Mouse (Mus musculus) hindbrain, embryonic 13.5 days (tissue): ENCODE measurements around the gene Ormdl3. TPM values are rescaled to one million over a fixed set of nuclear protein-coding genes. Genes with fewer than 3 reads are reported as not detected.

Source experiments
- ATAC-seq: fragments of 200-750 bp; cut with Nextera tagmentation; 2 replicates; pipeline ENCODE4 v1.8.0; 2017; ENCODE audit warnings: moderate TSS enrichment; ENCODE audit not compliant: low FRiP score
- H3K27ac ChIP-seq: fragments of 300-500 bp; sonication (generic); 2 replicates; pipeline ENCODE4 v1.5.1; 2015; ENCODE audit warnings: inconsistent platforms, mild to moderate bottlenecking, moderate library complexity
- H3K27me3 ChIP-seq: fragments of 300-500 bp; sonication (generic); 2 replicates; pipeline ENCODE4 v1.6.1; 2015; ENCODE audit warnings: mild to moderate bottlenecking, inconsistent platforms
- H3K36me3 ChIP-seq: fragments of 300-500 bp; sonication (generic); 2 replicates; pipeline ENCODE4 v1.6.1; 2015; ENCODE audit warnings: mild to moderate bottlenecking, inconsistent platforms
- H3K4me1 ChIP-seq: fragments of 300-500 bp; sonication (generic); replicated peaks from 2 replicates; pipeline ENCODE4 v1.6.1; 2015; ENCODE audit warnings: inconsistent platforms
- H3K4me2 ChIP-seq: fragments of 300-500 bp; sonication (generic); 2 replicates; pipeline ENCODE4 v1.6.1; 2015; ENCODE audit warnings: inconsistent platforms, mild to moderate bottlenecking, moderate library complexity
- H3K4me3 ChIP-seq: fragments of 300-500 bp; sonication (generic); 2 replicates; pipeline ENCODE4 v1.5.1; 2015; ENCODE audit warnings: mild to moderate bottlenecking, inconsistent platforms
- H3K9ac ChIP-seq: fragments of 300-500 bp; sonication (generic); 2 replicates; pipeline ENCODE4 v1.6.1; 2015; ENCODE audit warnings: mild to moderate bottlenecking, inconsistent platforms
- H3K9me3 ChIP-seq: fragments of 300-500 bp; sonication (generic); 2 replicates; pipeline ENCODE4 v1.6.1; 2016; ENCODE audit warnings: inconsistent platforms
- WGBS: fragments of 180-500 bp; shearing (Covaris S2); methylation state at CpG from one replicate; pipeline ENCODE4 v1.1.7; 2015; 5-methylcytosine and 5-hydroxymethylcytosine counted together
- polyA plus RNA-seq: library from polyadenylated mRNA; unstranded; fragments of >200 nt; fragmentation: Nextera tagmentation; extraction: Ambion mirVana; gene quantifications from 2 replicates; pipeline ENCODE4 v1.2.1, GENCODE M21; 2015

Ormdl3 gene
- polyA plus RNA-seq, 1 experiment from 2014 or later = 91.8 TPM

DNA sequence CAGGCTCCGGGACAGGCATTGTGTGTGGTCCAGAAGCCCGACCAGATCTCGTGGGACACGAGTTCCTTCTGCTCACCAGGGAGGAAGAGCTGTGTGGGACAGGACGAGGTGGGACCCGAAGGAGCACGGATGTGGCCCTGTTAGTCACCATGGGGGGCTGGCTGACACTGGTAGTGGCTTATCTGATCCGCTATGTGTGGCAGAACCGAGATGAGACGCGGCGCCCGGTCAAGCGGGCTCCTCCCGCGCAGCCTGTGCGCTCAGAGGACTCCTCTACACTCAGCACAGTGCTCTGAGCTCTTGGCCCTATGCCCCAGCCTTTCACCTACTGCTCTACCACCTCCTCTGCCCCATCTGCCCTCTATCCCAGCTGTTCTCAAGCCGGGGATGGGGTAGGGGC, 12.1 kb upstream of the Ormdl3 start:
- Histone ChIP-seq H3K9ac (0 out of 2 replicates have a peak overlapping the region, but pooled peaks have one; percentile 13), H3K27me3 (peaks cover 48% of the 10 kb centered on the region), H3K4me1 (peaks cover 13% of the 10 kb centered on the region; the same call in 1 of the 2 replicates), H3K27ac (no peak overlapping the region), H3K36me3 (no peaks in the 10 kb centered on the region), H3K9me3 (no peaks in the 10 kb centered on the region), H3K4me3 (no peak overlapping the region), H3K4me2 (no peak overlapping the region)
- 37% methylated on average over 18 of the region's 18 CpGs for WGBS
- ATAC-seq = no peak

DNA sequence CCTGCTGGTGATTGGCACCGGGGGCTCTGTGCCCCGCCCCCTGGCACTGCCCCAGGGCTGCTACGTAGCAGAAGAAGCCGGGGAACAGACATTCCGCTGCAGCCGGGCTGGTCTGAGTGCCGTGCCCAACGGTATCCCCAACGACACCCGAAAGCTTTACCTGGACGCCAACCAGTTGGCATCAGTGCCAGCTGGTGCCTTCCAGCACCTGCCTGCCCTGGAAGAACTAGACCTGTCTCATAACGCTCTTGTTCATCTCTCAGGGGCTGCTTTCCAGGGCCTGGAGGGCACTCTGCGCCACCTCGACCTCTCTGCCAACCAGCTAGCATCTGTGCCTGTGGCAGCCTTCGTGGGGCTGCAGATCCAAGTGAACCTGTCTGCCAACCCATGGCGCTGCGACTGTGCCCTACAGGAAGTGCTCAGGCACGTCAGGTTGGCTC, 11.7 kb upstream of the Ormdl3 start:
- no peak overlapping the region for H3K27ac ChIP-seq
- WGBS = 62% methylated on average over 18 of the region's 18 CpGs
- peaks cover 48% of the 10 kb centered on the region for H3K27me3 ChIP-seq
- H3K9ac ChIP-seq = 0 out of 2 replicates have a peak overlapping the region, but pooled peaks have one; percentile 13
- no peaks in the 10 kb centered on the region for H3K36me3 ChIP-seq
- H3K4me1 ChIP-seq = peaks cover 13% of the 10 kb centered on the region; the same call in 1 of the 2 replicates
- no peak overlapping the region for H3K4me2 ChIP-seq
- ATAC-seq = no peak
- H3K4me3 ChIP-seq = no peak overlapping the region
- no peaks in the 10 kb centered on the region for H3K9me3 ChIP-seq

DNA sequence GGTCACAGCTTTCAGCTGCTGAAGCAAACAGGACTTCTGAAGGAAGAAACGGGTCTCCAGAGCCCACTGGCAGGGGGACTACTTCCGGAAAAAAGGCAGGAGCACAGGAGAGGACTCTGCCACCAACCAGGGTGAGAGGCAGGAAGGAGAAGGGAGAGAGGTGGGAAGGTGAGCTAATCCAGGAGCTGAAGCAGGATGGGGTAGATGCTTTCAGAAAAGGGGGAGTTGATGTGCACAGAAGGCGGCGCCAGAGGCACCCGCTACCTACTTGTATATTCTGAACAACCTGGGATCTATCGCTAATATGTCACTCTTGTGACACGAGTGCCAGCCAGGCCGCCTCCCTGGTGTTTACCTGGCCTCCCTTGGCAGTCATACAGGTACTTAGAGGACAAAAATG, 10.8 kb upstream of the Ormdl3 start, which contains the start of gene Lrrc3c:
Gene Lrrc3c (plus strand): TSS at position 301 of the 400 bp plus-strand sequence.
- 88% methylated on average over 8 of the region's 8 CpGs for WGBS
- H3K9me3 ChIP-seq = no peaks in the 10 kb centered on the region
- peaks cover 13% of the 10 kb centered on the region; the same call in 1 of the 2 replicates for H3K4me1 ChIP-seq
- H3K4me3 ChIP-seq = no peak within 1 kb of the TSS
- peaks cover 49% of the 10 kb centered on the region for H3K27me3 ChIP-seq
- no peak for ATAC-seq
- H3K9ac ChIP-seq = 0 out of 2 replicates have a peak within 1 kb of the TSS, but pooled peaks have one; percentile 13
- H3K36me3 ChIP-seq = no peaks in the 10 kb centered on the region
- H3K27ac ChIP-seq = no peak within 1 kb of the TSS
- H3K4me2 ChIP-seq = no peak within 1 kb of the TSS

- WGBS = 37% methylated on average over 6 of the region's 6 CpGs
These were observed 10.2 kb upstream of the Ormdl3 start for GRCm38 (mm10) chr11:98597363-98597762.

GRCm38 (mm10) chr11:98595955-98596354, 8.8 kb upstream of the Ormdl3 start:
- Histone ChIP-seq H3K27me3 (peaks cover 54% of the 10 kb centered on the region), H3K9ac (no peak overlapping the region), H3K4me3 (no peak overlapping the region), H3K36me3 (no peaks in the 10 kb centered on the region), H3K27ac (no peak overlapping the region), H3K4me1 (peaks cover 7% of the 10 kb centered on the region; the same call in 1 of the 2 replicates), H3K4me2 (no peak overlapping the region), H3K9me3 (no peaks in the 10 kb centered on the region)
- no peak for ATAC-seq
- 88% methylated on average over 3 of the region's 3 CpGs for WGBS

More at GRCm38 (mm10) chr11:98597363-98597762, 10.2 kb upstream of the Ormdl3 start:
- Histone ChIP-seq H3K4me2 (no peak overlapping the region), H3K36me3 (no peaks in the 10 kb centered on the region), H3K27ac (no peak overlapping the region), H3K4me1 (peaks cover 11% of the 10 kb centered on the region; the same call in 1 of the 2 replicates), H3K9me3 (no peaks in the 10 kb centered on the region), H3K9ac (no peak overlapping the region), H3K4me3 (no peak overlapping the region), H3K27me3 (peaks cover 52% of the 10 kb centered on the region)
- ATAC-seq = no peak

GRCm38 (mm10) chr11:98595473-98595872, 8.3 kb upstream of the Ormdl3 start:
- WGBS = 81% methylated on average over 10 of the region's 10 CpGs
- H3K36me3 ChIP-seq = no peaks in the 10 kb centered on the region

DNA sequence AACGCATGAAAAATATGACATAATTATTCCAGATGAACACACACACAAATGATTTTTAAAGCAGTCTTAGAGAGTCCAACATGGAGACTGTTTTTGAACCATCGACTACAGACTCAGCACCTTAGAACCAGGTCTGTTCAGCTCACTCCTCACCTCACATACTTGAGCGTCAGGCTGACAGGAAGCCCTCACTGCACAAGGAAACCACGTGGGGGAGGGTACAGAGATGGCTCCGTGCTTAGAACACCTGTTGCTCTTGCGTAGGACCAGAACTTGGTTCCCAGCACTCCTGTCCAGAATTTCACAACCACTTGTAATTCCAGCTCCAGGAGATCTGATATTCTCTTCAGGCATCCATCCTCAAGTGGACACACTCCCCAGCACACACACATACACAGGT, 7.9 kb upstream of the Ormdl3 start:
- Histone ChIP-seq H3K36me3 (no peaks in the 10 kb centered on the region), H3K4me2 (no peak overlapping the region), H3K27ac (no peak overlapping the region), H3K9me3 (no peaks in the 10 kb centered on the region), H3K27me3 (peaks cover 46% of the 10 kb centered on the region), H3K4me3 (no peak overlapping the region), H3K4me1 (peaks cover 7% of the 10 kb centered on the region; the same call in 1 of the 2 replicates), H3K9ac (no peak overlapping the region)
- WGBS = 78% methylated on average over 6 of the region's 6 CpGs
- no peak for ATAC-seq

More at GRCm38 (mm10) chr11:98595473-98595872, 8.3 kb upstream of the Ormdl3 start:
- Histone ChIP-seq H3K4me1 (peaks cover 7% of the 10 kb centered on the region; the same call in 1 of the 2 replicates), H3K27ac (no peak overlapping the region), H3K4me3 (no peak overlapping the region), H3K9me3 (no peaks in the 10 kb centered on the region), H3K4me2 (no peak overlapping the region), H3K9ac (no peak overlapping the region), H3K27me3 (peaks cover 49% of the 10 kb centered on the region)
- ATAC-seq = no peak

DNA sequence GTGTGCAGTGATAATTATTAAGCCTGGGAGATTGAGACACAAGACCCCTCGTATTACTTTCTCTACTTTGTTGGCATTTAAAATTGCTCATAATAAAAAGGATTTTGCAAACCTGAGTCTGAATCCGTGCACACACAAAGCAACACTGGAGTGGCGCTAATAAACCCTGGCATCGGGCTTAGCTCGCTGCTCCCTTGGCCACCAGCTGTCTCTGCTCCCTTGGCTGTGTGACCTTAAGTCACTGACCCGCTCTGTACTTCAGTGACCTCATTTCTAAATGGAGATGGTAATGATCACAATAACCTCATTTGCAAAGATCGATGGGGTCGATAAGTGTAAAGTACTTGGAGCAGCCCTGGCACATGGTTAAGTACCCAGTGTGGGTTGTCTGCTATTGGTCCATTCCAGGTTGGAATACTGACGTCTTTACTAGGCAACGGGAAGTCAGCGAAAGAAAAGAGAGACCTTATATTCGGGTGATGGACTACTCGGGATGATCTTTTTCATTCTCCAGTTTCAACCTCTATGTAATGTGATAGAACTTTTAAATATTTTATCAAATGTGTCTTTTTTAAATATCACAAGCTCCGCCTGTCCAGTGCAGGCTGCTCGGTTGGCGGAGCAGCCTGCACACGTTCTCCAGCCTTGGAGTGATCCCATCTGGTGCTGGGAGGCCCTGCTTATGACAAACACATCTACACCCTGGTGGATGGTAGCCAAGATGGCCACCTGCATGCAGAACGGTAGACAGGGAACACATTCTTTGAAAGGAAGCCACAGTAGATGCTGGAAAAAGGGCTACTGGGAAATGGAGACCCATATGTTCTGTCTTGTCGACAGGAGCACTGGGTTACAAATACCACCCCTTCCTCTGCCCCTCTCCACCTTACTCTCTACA, 3.6 kb upstream of the Ormdl3 start:
- Histone ChIP-seq H3K4me1 (peaks cover 24% of the 10 kb centered on the region), H3K36me3 (no peaks in the 10 kb centered on the region), H3K9ac (no peak overlapping the region), H3K27ac (no peak overlapping the region), H3K4me2 (no peak overlapping the region), H3K9me3 (no peaks in the 10 kb centered on the region), H3K27me3 (peaks cover 22% of the 10 kb centered on the region), H3K4me3 (no peak overlapping the region)
- no peak for ATAC-seq
- 76% methylated on average over 19 of the region's 19 CpGs for WGBS

DNA sequence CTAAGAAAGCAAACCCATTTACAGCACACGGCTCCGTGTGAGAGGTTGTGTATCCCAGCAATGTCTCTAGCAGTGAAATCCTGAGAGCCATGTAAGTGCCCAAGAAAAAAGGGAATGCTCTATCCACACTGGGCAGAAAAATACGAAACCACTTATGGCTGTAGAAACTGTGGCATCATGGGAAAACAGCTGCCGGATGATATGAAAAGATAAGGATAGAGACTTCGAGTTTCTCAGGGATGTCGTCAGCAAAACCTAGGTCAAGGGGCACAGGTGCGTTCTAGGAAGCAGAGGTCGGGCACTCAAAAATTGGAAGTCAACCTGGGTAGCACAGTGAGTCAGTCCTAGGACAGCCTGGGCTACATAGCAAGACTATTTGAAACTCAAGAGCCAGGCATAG, 2.1 kb upstream of the Ormdl3 start:
- Histone ChIP-seq H3K4me3 (no peak overlapping the region), H3K4me1 (peaks cover 39% of the 10 kb centered on the region), H3K27me3 (peaks cover 19% of the 10 kb centered on the region), H3K9ac (no peak overlapping the region), H3K9me3 (no peaks in the 10 kb centered on the region), H3K4me2 (no peak overlapping the region), H3K27ac (no peak overlapping the region), H3K36me3 (no peaks in the 10 kb centered on the region)
- 86% methylated on average over 8 of the region's 8 CpGs for WGBS
- ATAC-seq = no peak

DNA sequence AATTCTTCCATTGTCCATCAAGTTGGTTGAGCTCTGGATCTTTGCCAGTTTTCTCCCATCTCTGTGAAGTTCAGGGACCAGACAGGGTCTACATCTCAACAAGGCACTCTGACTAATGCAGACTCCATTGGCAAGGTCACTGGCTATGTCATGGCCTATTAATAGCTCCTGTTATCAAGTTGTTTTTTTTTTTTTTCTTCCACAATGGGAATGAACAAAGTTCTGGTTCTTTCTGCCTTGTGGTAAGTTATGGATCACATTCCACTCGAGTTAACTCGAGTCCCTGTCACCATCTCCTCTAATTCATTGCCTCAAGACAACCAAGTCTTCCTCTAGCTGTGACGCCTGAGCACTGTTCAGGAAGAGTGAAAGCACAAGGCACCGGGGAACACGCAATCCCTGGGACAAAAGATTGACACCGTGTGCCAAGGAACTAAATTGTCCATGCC, 1.7 kb upstream of the Ormdl3 start:
- H3K27me3 ChIP-seq = peaks cover 14% of the 10 kb centered on the region
- no peak for ATAC-seq
- no peak overlapping the region for H3K9ac ChIP-seq
- H3K27ac ChIP-seq = 0 out of 2 replicates have a peak overlapping the region, but pooled peaks have one; percentile 60
- 67% methylated on average over 6 of the region's 6 CpGs for WGBS
- no peaks in the 10 kb centered on the region for H3K9me3 ChIP-seq
- H3K4me2 ChIP-seq = peak overlapping the region; percentile 93; the same call in 1 of the 2 replicates
- H3K4me3 ChIP-seq = no peak overlapping the region
- peaks cover 39% of the 10 kb centered on the region for H3K4me1 ChIP-seq
- peaks cover under 1% of the 10 kb centered on the region; the same call in 1 of the 2 replicates for H3K36me3 ChIP-seq

- Histone ChIP-seq H3K9me3 (no peaks in the 10 kb centered on the region), H3K4me2 (peak overlapping the region; percentile 93), H3K9ac (peak overlapping the region; percentile 91; the same call in 1 of the 2 replicates), H3K4me1 (peaks cover 39% of the 10 kb centered on the region), H3K27me3 (peaks cover 14% of the 10 kb centered on the region), H3K4me3 (peak overlapping the region; percentile 86), H3K36me3 (peaks cover 10% of the 10 kb centered on the region), H3K27ac (peak overlapping the region; percentile 60)
- peak; percentile 43 for ATAC-seq
- WGBS = 7% methylated on average over 20 of the region's 20 CpGs
These were observed 747 bp upstream of the Ormdl3 start for GRCm38 (mm10) chr11:98587684-98588546.
